Mouse (Mus musculus): ENCODE measurements around the gene Fbxl7. TPM values are rescaled to one million over a fixed set of nuclear protein-coding genes. Genes with fewer than 3 reads are reported as not detected.

The Fbxl7 gene
- polyA plus RNA-seq, 1 experiment from 2014 or later: 1.1 TPM

GRCm38 (mm10) chr15:26872234-26872633 is 23.1 kb downstream of the Fbxl7 start:
- H3K36me3 ChIP-seq: no peaks in the 10 kb centered on the region
- no peak for ATAC-seq (ENCODE audit: low read depth)

GRCm38 (mm10) chr15:26869197-26869596 is 26.2 kb downstream of the Fbxl7 start:
- no peaks in the 10 kb centered on the region for H3K9me3 ChIP-seq (replicated peaks)
- H3K27me3 ChIP-seq: no peaks in the 10 kb centered on the region
- ATAC-seq (ENCODE audit: low read depth) (no peak), DNase-seq (no peak)
- H3K36me3 ChIP-seq: no peaks in the 10 kb centered on the region
- H3K4me3 ChIP-seq (replicated peaks): no peak overlapping the region
- WGBS (ENCODE audit: insufficient replicate concordance): 48% methylated on average over 3 of the region's 3 CpGs
- H3K9ac ChIP-seq: no peak overlapping the region
- H3K27ac ChIP-seq: no peak overlapping the region
- H3K4me1 ChIP-seq (replicated peaks): no peaks in the 10 kb centered on the region
- H3K4me2 ChIP-seq: no peak overlapping the region

More at GRCm38 (mm10) chr15:26872234-26872633, 23.1 kb downstream of the Fbxl7 start:
- H3K4me2 ChIP-seq: no peak overlapping the region
- H3K9me3 ChIP-seq (replicated peaks): no peaks in the 10 kb centered on the region
- H3K4me1 ChIP-seq (replicated peaks): no peaks in the 10 kb centered on the region
- no peak for DNase-seq
- H3K27ac ChIP-seq: no peak overlapping the region
- WGBS (ENCODE audit: insufficient replicate concordance): 74% methylated on average over 1 of the region's 1 CpGs
- no peak overlapping the region for H3K4me3 ChIP-seq (replicated peaks)
- H3K27me3 ChIP-seq: no peaks in the 10 kb centered on the region
- no peak overlapping the region for H3K9ac ChIP-seq

- no peaks in the 10 kb centered on the region for H3K27me3 ChIP-seq
- H3K4me3 ChIP-seq (replicated peaks): no peak overlapping the region
- ATAC-seq (ENCODE audit: low read depth): no peak
- 61% methylated on average over 5 of the region's 5 CpGs for WGBS (ENCODE audit: insufficient replicate concordance)
- H3K27ac ChIP-seq: no peak overlapping the region
- H3K9ac ChIP-seq: no peak overlapping the region
- no peaks in the 10 kb centered on the region for H3K9me3 ChIP-seq (replicated peaks)
- no peaks in the 10 kb centered on the region for H3K4me1 ChIP-seq (replicated peaks)
- DNase-seq: no peak
- no peak overlapping the region for H3K4me2 ChIP-seq
- H3K36me3 ChIP-seq: no peaks in the 10 kb centered on the region
These were observed 27.9 kb downstream of the Fbxl7 start for GRCm38 (mm10) chr15:26867521-26867920.

- Histone ChIP-seq H3K4me3 (replicated peaks) (no peak overlapping the region), H3K9me3 (replicated peaks) (no peaks in the 10 kb centered on the region), H3K4me1 (replicated peaks) (no peaks in the 10 kb centered on the region), H3K27me3 (no peaks in the 10 kb centered on the region), H3K27ac (no peak overlapping the region), H3K9ac (no peak overlapping the region), H3K4me2 (no peak overlapping the region), H3K36me3 (no peaks in the 10 kb centered on the region)
- ATAC-seq (ENCODE audit: low read depth) (no peak), DNase-seq (no peak)
- WGBS (ENCODE audit: insufficient replicate concordance): 59% methylated on average over 2 of the region's 2 CpGs
These were observed 33.2 kb downstream of the Fbxl7 start for GRCm38 (mm10) chr15:26862173-26862572.

- Histone ChIP-seq H3K4me2 (no peak overlapping the region), H3K4me1 (replicated peaks) (no peaks in the 10 kb centered on the region), H3K9me3 (replicated peaks) (no peaks in the 10 kb centered on the region), H3K4me3 (replicated peaks) (no peak overlapping the region), H3K27me3 (no peaks in the 10 kb centered on the region), H3K27ac (no peak overlapping the region), H3K9ac (no peak overlapping the region), H3K36me3 (no peaks in the 10 kb centered on the region)
- WGBS (ENCODE audit: insufficient replicate concordance): 25% methylated on average over 1 of the region's 1 CpGs
- DNase-seq (no peak), ATAC-seq (ENCODE audit: low read depth) (no peak)
These were observed 45.8 kb downstream of the Fbxl7 start for GRCm38 (mm10) chr15:26849626-26850025.

- Histone ChIP-seq H3K4me2 (no peak overlapping the region), H3K9me3 (replicated peaks) (no peaks in the 10 kb centered on the region), H3K4me3 (replicated peaks) (no peak overlapping the region), H3K9ac (no peak overlapping the region), H3K4me1 (replicated peaks) (no peaks in the 10 kb centered on the region), H3K36me3 (no peaks in the 10 kb centered on the region), H3K27ac (no peak overlapping the region), H3K27me3 (no peaks in the 10 kb centered on the region)
- DNase-seq (no peak), ATAC-seq (ENCODE audit: low read depth) (no peak)
- WGBS (ENCODE audit: insufficient replicate concordance): 58% methylated on average over 6 of the region's 6 CpGs
These were observed 53.2 kb downstream of the Fbxl7 start for GRCm38 (mm10) chr15:26842216-26842615.

GRCm38 (mm10) chr15:26838386-26838785 is 57.0 kb downstream of the Fbxl7 start:
- Histone ChIP-seq H3K4me1 (replicated peaks) (no peaks in the 10 kb centered on the region), H3K4me3 (replicated peaks) (no peak overlapping the region), H3K36me3 (no peaks in the 10 kb centered on the region), H3K9ac (no peak overlapping the region), H3K9me3 (replicated peaks) (no peaks in the 10 kb centered on the region), H3K27ac (no peak overlapping the region), H3K4me2 (no peak overlapping the region), H3K27me3 (no peaks in the 10 kb centered on the region)
- WGBS (ENCODE audit: insufficient replicate concordance): 82% methylated on average over 1 of the region's 1 CpGs
- no peak for DNase-seq
- ATAC-seq (ENCODE audit: low read depth): no peak

GRCm38 (mm10) chr15:26837200-26837599 is 58.2 kb downstream of the Fbxl7 start:
- Histone ChIP-seq H3K27ac (no peak overlapping the region), H3K9me3 (replicated peaks) (no peaks in the 10 kb centered on the region), H3K4me3 (replicated peaks) (no peak overlapping the region), H3K36me3 (no peaks in the 10 kb centered on the region), H3K9ac (no peak overlapping the region), H3K4me2 (no peak overlapping the region), H3K27me3 (no peaks in the 10 kb centered on the region), H3K4me1 (replicated peaks) (no peaks in the 10 kb centered on the region)
- ATAC-seq (ENCODE audit: low read depth) (no peak), DNase-seq (no peak)
- WGBS (ENCODE audit: insufficient replicate concordance): 57% methylated on average over 3 of the region's 3 CpGs

GRCm38 (mm10) chr15:26834415-26834814 is 61.0 kb downstream of the Fbxl7 start:
- Histone ChIP-seq H3K27ac (no peak overlapping the region), H3K4me3 (replicated peaks) (no peak overlapping the region), H3K36me3 (no peaks in the 10 kb centered on the region), H3K9ac (no peak overlapping the region), H3K27me3 (no peaks in the 10 kb centered on the region), H3K9me3 (replicated peaks) (no peaks in the 10 kb centered on the region), H3K4me1 (replicated peaks) (no peaks in the 10 kb centered on the region), H3K4me2 (no peak overlapping the region)
- WGBS (ENCODE audit: insufficient replicate concordance): 74% methylated on average over 5 of the region's 5 CpGs
- DNase-seq: no peak
- ATAC-seq (ENCODE audit: low read depth): no peak

- WGBS (ENCODE audit: insufficient replicate concordance): 65% methylated on average over 4 of the region's 4 CpGs
- Histone ChIP-seq H3K4me1 (replicated peaks) (no peaks in the 10 kb centered on the region), H3K27ac (no peak overlapping the region), H3K4me3 (replicated peaks) (no peak overlapping the region), H3K9me3 (replicated peaks) (no peaks in the 10 kb centered on the region), H3K36me3 (no peaks in the 10 kb centered on the region), H3K27me3 (no peaks in the 10 kb centered on the region), H3K4me2 (no peak overlapping the region), H3K9ac (no peak overlapping the region)
- DNase-seq (no peak), ATAC-seq (ENCODE audit: low read depth) (no peak)
These were observed 64.2 kb downstream of the Fbxl7 start for GRCm38 (mm10) chr15:26831141-26831540.

GRCm38 (mm10) chr15:26816931-26817330 is 78.4 kb downstream of the Fbxl7 start:
- ATAC-seq (ENCODE audit: low read depth) (no peak), DNase-seq (no peak)
- no peaks in the 10 kb centered on the region for H3K27me3 ChIP-seq
- no peak overlapping the region for H3K9ac ChIP-seq
- no peaks in the 10 kb centered on the region for H3K9me3 ChIP-seq (replicated peaks)
- H3K27ac ChIP-seq: no peak overlapping the region
- WGBS (ENCODE audit: insufficient replicate concordance): 91% methylated on average over 1 of the region's 1 CpGs
- H3K4me3 ChIP-seq (replicated peaks): no peak overlapping the region
- H3K4me1 ChIP-seq (replicated peaks): no peaks in the 10 kb centered on the region
- H3K36me3 ChIP-seq: no peaks in the 10 kb centered on the region
- no peak overlapping the region for H3K4me2 ChIP-seq

GRCm38 (mm10) chr15:26812856-26813255 is 82.5 kb downstream of the Fbxl7 start:
- Histone ChIP-seq H3K4me3 (replicated peaks) (no peak overlapping the region), H3K27me3 (no peaks in the 10 kb centered on the region), H3K36me3 (no peaks in the 10 kb centered on the region), H3K4me1 (replicated peaks) (no peaks in the 10 kb centered on the region), H3K27ac (no peak overlapping the region), H3K9ac (no peak overlapping the region), H3K9me3 (replicated peaks) (no peaks in the 10 kb centered on the region), H3K4me2 (no peak overlapping the region)
- no peak for DNase-seq
- ATAC-seq (ENCODE audit: low read depth): no peak
- 55% methylated on average over 3 of the region's 3 CpGs for whole genome bisulfite sequencing (ENCODE audit: insufficient replicate concordance)

All from liver, embryonic 13.5 days (tissue).